Mouse (Mus musculus): Measurements from ENCODE around the gene Asap3. TPM values are rescaled to one million over a fixed set of nuclear protein-coding genes. Genes with fewer than 3 reads are reported as not detected.

Asap3 gene
- total and polyA plus RNA-seq, 2 experiments from 2014 or later, result 2.5 to 3.8 TPM

DNA sequence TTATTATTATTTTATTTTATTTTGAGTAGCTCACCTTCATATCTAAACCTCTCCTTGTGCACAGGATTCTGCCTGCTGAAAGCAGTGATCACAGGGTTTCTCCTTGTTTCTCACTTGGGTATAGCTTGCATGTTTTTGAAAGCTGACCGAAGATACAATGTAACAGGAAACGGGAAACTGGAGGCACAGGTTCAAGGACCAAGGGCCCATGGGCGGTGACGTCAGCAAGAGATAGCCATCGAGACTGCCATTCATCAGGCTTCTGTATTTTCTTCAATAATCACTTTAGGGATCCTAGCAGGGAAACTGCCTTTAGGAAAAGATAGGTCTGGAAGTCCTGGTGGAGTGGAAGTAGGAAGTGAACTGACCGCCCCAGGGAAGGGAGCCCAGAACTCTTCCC is 85.5 kb downstream of the Asap3 start:
- no peak overlapping the region for H3K4me3 ChIP-seq (ENCODE audit: low read depth, low read length)
- TF ChIP-seq CTCF (IDR thresholded peaks at IDR 0.05; ENCODE audit: low read depth), result no peak
- no peak overlapping the region for H3K4me2 ChIP-seq (ENCODE audit: low read depth)
- H3K36me3 ChIP-seq (ENCODE audit: insufficient read depth), result peaks cover 67% of the 10 kb centered on the region
- ATAC-seq (no peak), DNase-seq (no peak)
- 90% methylated on average over 6 of the region's 6 CpGs for WGBS
- H3K9ac ChIP-seq, result no peak overlapping the region
- no peak overlapping the region for H3K27ac ChIP-seq (ENCODE audit: low read depth, low read length)
- no peaks in the 10 kb centered on the region for H3K27me3 ChIP-seq (ENCODE audit: insufficient read depth, low read length)
- peaks cover 4% of the 10 kb centered on the region for H3K4me1 ChIP-seq (ENCODE audit: insufficient read depth)
- H3K9me3 ChIP-seq (ENCODE audit: low read length), result no peaks in the 10 kb centered on the region

Other genes with a start within 250 kb of the Asap3 start
- 32.1 and 42.4 TPM in 2 replicates for gene Gale, start 242.6 kb upstream of the Asap3 start, total RNA-seq (2014; rRNA removed)
- gene Gale, start 242.6 kb upstream of the Asap3 start, polyA plus RNA-seq (2015; fragmentation: Nextera tagmentation; extraction: Ambion mirVana), result 30.7 and 34.4 TPM in 2 replicates
- 136 and 138 TPM in 2 replicates for gene Lypla2, start 233.7 kb upstream of the Asap3 start, total RNA-seq (2014; rRNA removed)
- 201 and 206 TPM in 2 replicates for gene Lypla2, start 233.7 kb upstream of the Asap3 start, polyA plus RNA-seq (2015; fragmentation: Nextera tagmentation; extraction: Ambion mirVana)
- gene Pithd1, start 219.1 kb upstream of the Asap3 start, total RNA-seq (2014; rRNA removed), result 62.8 and 64.2 TPM in 2 replicates
- 82.2 and 93.3 TPM in 2 replicates for gene Pithd1, start 219.1 kb upstream of the Asap3 start, polyA plus RNA-seq (2015; fragmentation: Nextera tagmentation; extraction: Ambion mirVana)
- 32.2 and 36.7 TPM in 2 replicates for gene Eloa, start 184.6 kb upstream of the Asap3 start, total RNA-seq (2014; rRNA removed)
- 17.2 and 21.3 TPM in 2 replicates for gene Eloa, start 184.6 kb upstream of the Asap3 start, polyA plus RNA-seq (2015; fragmentation: Nextera tagmentation; extraction: Ambion mirVana)
- gene Rpl11, start 152.9 kb upstream of the Asap3 start, total RNA-seq (2014; rRNA removed), result 872 and 1,141 TPM in 2 replicates
- 313 and 396 TPM in 2 replicates for gene Rpl11, start 152.9 kb upstream of the Asap3 start, polyA plus RNA-seq (2015; fragmentation: Nextera tagmentation; extraction: Ambion mirVana)
- gene Id3, start 62.9 kb upstream of the Asap3 start, total RNA-seq (2014; rRNA removed), result 134 and 153 TPM in 2 replicates
- gene Id3, start 62.9 kb upstream of the Asap3 start, polyA plus RNA-seq (2015; fragmentation: Nextera tagmentation; extraction: Ambion mirVana), result 177 and 185 TPM in 2 replicates
- 0.85 and 1.2 TPM in 2 replicates for gene E2f2, start 34.0 kb upstream of the Asap3 start, total RNA-seq (2014; rRNA removed)
- 0.84 and 1.4 TPM in 2 replicates for gene E2f2, start 34.0 kb upstream of the Asap3 start, polyA plus RNA-seq (2015; fragmentation: Nextera tagmentation; extraction: Ambion mirVana)
- 0.31 and 0.48 TPM in 2 replicates for gene Tcea3, start 41.4 kb downstream of the Asap3 start, total RNA-seq (2014; rRNA removed)
- gene Tcea3, start 41.4 kb downstream of the Asap3 start, polyA plus RNA-seq (2015; fragmentation: Nextera tagmentation; extraction: Ambion mirVana), result 1.6 and 1.9 TPM in 2 replicates
- gene Zfp46, start 78.3 kb downstream of the Asap3 start, total RNA-seq (2014; rRNA removed), result 72.6 and 73.1 TPM in 2 replicates
- gene Zfp46, start 78.3 kb downstream of the Asap3 start, polyA plus RNA-seq (2015; fragmentation: Nextera tagmentation; extraction: Ambion mirVana), result 23.6 and 31.0 TPM in 2 replicates
- 162 and 169 TPM in 2 replicates for gene Hnrnpr, start 104.6 kb downstream of the Asap3 start, total RNA-seq (2014; rRNA removed)
- gene Hnrnpr, start 104.6 kb downstream of the Asap3 start, polyA plus RNA-seq (2015; fragmentation: Nextera tagmentation; extraction: Ambion mirVana), result 175 and 214 TPM in 2 replicates
- 2.0 and 2.4 TPM in 2 replicates for gene Htr1d, start 217.2 kb downstream of the Asap3 start, total RNA-seq (2014; rRNA removed)
- 2.4 and 3.1 TPM in 2 replicates for gene Htr1d, start 217.2 kb downstream of the Asap3 start, polyA plus RNA-seq (2015; fragmentation: Nextera tagmentation; extraction: Ambion mirVana)

Measured in forebrain, postnatal 0 days (tissue).